Mouse (Mus musculus): ENCODE data around the gene Gm13275.
"Not testable (repeated sequence)": the region's sequence is repeated elsewhere in the genome, so short reads cannot be mapped to it uniquely, and the experiment has no call there.

DNA sequence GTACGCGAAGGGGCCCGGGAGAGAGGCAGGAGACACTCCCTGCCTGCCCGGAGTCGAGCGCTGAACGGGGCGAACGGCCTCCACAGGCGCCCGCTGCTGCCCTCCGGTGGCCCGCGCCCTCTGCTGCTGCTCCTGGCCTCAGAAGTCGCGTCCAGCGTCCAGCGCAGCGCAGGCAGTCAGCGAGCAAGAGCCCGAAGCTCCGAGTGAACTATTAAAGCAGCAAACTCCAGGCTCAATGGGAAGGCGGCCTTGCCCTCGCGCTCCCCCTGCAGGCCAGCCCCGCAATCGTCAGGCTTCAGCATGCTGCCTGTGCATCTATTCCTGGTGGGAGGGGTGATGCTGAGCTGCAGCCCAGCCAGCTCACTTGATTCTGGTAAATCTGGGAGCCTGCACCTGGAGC is 8.9 kb upstream of the Gm13275 start, which contains the start of gene Gm13276:
- TF ChIP-seq EP300, CTCF (IDR thresholded peaks at IDR 0.05; ENCODE audit: low read depth): not testable (repeated sequence)
